Comparison of ENCODE assay signal across 23 mouse cellular contexts in the genomic region with DNA sequence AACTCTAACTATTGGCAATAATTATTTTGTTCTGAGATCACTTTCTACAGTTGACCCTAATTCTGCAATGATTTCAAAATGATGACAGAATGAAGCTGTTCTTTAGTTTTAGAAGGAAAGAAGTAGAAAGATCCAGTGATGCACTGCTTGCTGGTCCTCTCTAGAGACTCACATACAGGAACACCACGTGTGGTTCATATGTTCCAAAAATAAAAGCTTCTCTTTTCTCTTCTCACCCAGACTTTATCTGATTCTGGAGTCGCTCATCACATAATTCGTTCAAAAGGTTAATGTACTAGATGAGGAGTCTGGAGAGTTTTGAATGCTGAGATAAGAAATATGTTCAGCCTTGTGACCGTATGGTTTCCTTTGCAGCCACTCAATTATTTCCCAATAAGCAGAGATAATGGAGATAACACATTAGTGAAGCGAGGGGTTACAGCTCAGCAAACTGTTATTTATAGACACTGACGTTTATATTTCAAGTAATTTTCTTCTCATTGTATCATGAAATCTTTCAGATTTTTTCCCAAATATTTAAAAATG. TPM values are rescaled to one million over a fixed set of nuclear protein-coding genes. Genes with fewer than 3 reads are reported as not detected.
A peak's percentile ranks its signal among the peaks of the same experiment; 100 is the strongest.
DNase-seq lines count a peak whose midpoint lies in the region; ATAC-seq and TF ChIP-seq lines count a peak whose summit lies in the region.
"Had no signal": no experiment of that assay in that cellular context is flagged by ENCODE, and none has a peak within 500 bp of the region (broad histone marks: within the 10 kb centered on the region; RNA-seq: fewer than 3 reads in every experiment).

No protein-coding gene starts in this region.

- no peaks in the 10 kb centered on the region for H3K4me1 ChIP-seq in kidney, postnatal 0 days (replicated peaks; ENCODE audit: insufficient read depth, low read length)
- H3K4me1 ChIP-seq in lung, embryonic 16.5 days (replicated peaks; ENCODE audit: control insufficient read depth, insufficient read depth, low read length) = no peaks in the 10 kb centered on the region
- H3K4me1 ChIP-seq: embryonic facial prominence, embryonic 12.5 days; forebrain, embryonic 13.5 days; heart, embryonic 13.5 days; hindbrain, embryonic 12.5 days had no signal

- H3K9me3 ChIP-seq in kidney, postnatal 0 days (replicated peaks; ENCODE audit: low read length) = no peaks in the 10 kb centered on the region
- no peaks in the 10 kb centered on the region for H3K9me3 ChIP-seq in lung, embryonic 16.5 days (ENCODE audit: control insufficient read depth, low read length)
- H3K9me3 ChIP-seq: embryonic facial prominence, embryonic 12.5 days; forebrain, embryonic 13.5 days; heart, embryonic 13.5 days; hindbrain, embryonic 12.5 days had no signal

- TF ChIP-seq CTCF in kidney, postnatal 0 days (IDR thresholded peaks at IDR 0.05; ENCODE audit: low read depth) = no peak
- no peak for TF ChIP-seq CTCF in left cerebral cortex, adult 2 months (IDR thresholded peaks at IDR 0.05)

- H3K27me3 ChIP-seq in kidney, postnatal 0 days (ENCODE audit: insufficient read depth, low read length) = no peaks in the 10 kb centered on the region
- H3K27me3 ChIP-seq in lung, embryonic 16.5 days (ENCODE audit: control insufficient read depth, insufficient read depth, low read depth, low read length) = no peaks in the 10 kb centered on the region
- H3K27me3 ChIP-seq: embryonic facial prominence, embryonic 12.5 days; forebrain, embryonic 13.5 days; heart, embryonic 13.5 days; hindbrain, embryonic 12.5 days had no signal

- no peak overlapping the region for H3K9ac ChIP-seq in kidney, postnatal 0 days (ENCODE audit: low read depth, low read length)
- H3K9ac ChIP-seq in lung, embryonic 16.5 days (ENCODE audit: low read length) = no peak overlapping the region
- H3K9ac ChIP-seq: embryonic facial prominence, embryonic 12.5 days; forebrain, embryonic 13.5 days; forebrain, postnatal 0 days; heart, embryonic 13.5 days; hindbrain, embryonic 12.5 days had no signal

- 53% methylated on average over 6 of the region's 6 CpGs for WGBS in kidney, postnatal 0 days
- WGBS in lung, embryonic 16.5 days = 32% methylated on average over 6 of the region's 6 CpGs

- peak; percentile 5 for DNase-seq in kidney, postnatal 0 days (ENCODE audit: low spot score)
- DNase-seq in kidney, postnatal 14 days = no peak
- peak; percentile 33 for DNase-seq in MN1 (ENCODE audit: low spot score)
- DNase-seq in lung, postnatal 25 days (ENCODE audit: low spot score) = peak; percentile 40
- no peak for DNase-seq in thymus, postnatal 0 days (ENCODE audit: low spot score)
- no peak for DNase-seq in left cerebral cortex, adult 2 months (ENCODE audit: extremely low spot score in 1 of 2, low spot score in 2 of 2)
- DNase-seq: adrenal gland, adult 8-10 months; adrenal gland, postnatal 36 days; cerebellum, adult 2 months; cerebellum, postnatal 10 days; embryo, embryonic 11 days; forebrain, postnatal 0 days; gastrocnemius, adult 2 months; gastrocnemius, postnatal 25 days; heart, adult 11 months; heart, postnatal 4 days had no signal

- no peak overlapping the region for H3K4me2 ChIP-seq in kidney, postnatal 0 days (ENCODE audit: low read length)
- no peak overlapping the region for H3K4me2 ChIP-seq in lung, embryonic 16.5 days (ENCODE audit: low read depth, low read length)
- H3K4me2 ChIP-seq: embryonic facial prominence, embryonic 12.5 days; forebrain, embryonic 13.5 days; heart, embryonic 13.5 days; hindbrain, embryonic 12.5 days had no signal

- H3K4me3 ChIP-seq in kidney, postnatal 0 days (replicated peaks; ENCODE audit: low read depth, low read length) = no peak overlapping the region
- no peak overlapping the region for H3K4me3 ChIP-seq in lung, embryonic 16.5 days (ENCODE audit: low read length)
- no peak overlapping the region for H3K4me3 ChIP-seq in left cerebral cortex, adult 2 months
- H3K4me3 ChIP-seq: embryonic facial prominence, embryonic 12.5 days; forebrain, embryonic 13.5 days; gastrocnemius, adult 2 months; heart, embryonic 13.5 days; hindbrain, embryonic 12.5 days had no signal

- H3K36me3 ChIP-seq in kidney, postnatal 0 days (ENCODE audit: insufficient read depth, low read length) = no peaks in the 10 kb centered on the region
- no peaks in the 10 kb centered on the region for H3K36me3 ChIP-seq in lung, embryonic 16.5 days (ENCODE audit: control insufficient read depth, insufficient read depth, low read length)
- H3K36me3 ChIP-seq: embryonic facial prominence, embryonic 12.5 days; heart, embryonic 13.5 days; hindbrain, embryonic 12.5 days had no signal

- no peak overlapping the region for H3K27ac ChIP-seq in kidney, postnatal 0 days
- H3K27ac ChIP-seq in lung, embryonic 16.5 days (ENCODE audit: low read length) = no peak overlapping the region
- H3K27ac ChIP-seq in left cerebral cortex, adult 2 months = no peak overlapping the region
- H3K27ac ChIP-seq: embryonic facial prominence, embryonic 12.5 days; forebrain, embryonic 13.5 days; gastrocnemius, adult 2 months; heart, embryonic 13.5 days; hindbrain, embryonic 12.5 days had no signal

- intact Hi-C loops in left cerebral cortex, adult 2 months (cut with DNase I) = no loop called here

- ATAC-seq in kidney, postnatal 0 days (replicated peaks; ENCODE audit: low FRiP score, low read depth) = no peak
- ATAC-seq in lung, embryonic 16.5 days (ENCODE audit: low read depth) = peak; percentile 96
- no peak for ATAC-seq in inflammation-experienced regulatory T-cells, adult 6 months
- ATAC-seq: forebrain, embryonic 13.5 days; forebrain, postnatal 0 days; hindbrain, embryonic 16.5 days had no signal

RNA-seq across cellular contexts. Expression of gene 5730480H06Rik, which starts 12.6 kb away (rescaled TPM):
- 23.6 and 23.8 TPM in 2 replicates for polyA plus RNA-seq in kidney, postnatal 0 days (2015; fragmentation: Nextera tagmentation; extraction: Ambion mirVana)
- polyA plus RNA-seq in lung, embryonic 16.5 days (2015; fragmentation: Nextera tagmentation; extraction: Ambion mirVana) = 17.6 and 23.7 TPM in 2 replicates
- polyA plus RNA-seq in thymus, postnatal 0 days (2015; fragmentation: Nextera tagmentation; extraction: Ambion mirVana) = 20.6 and 22.3 TPM in 2 replicates
- polyA plus RNA-seq in inflammation-experienced regulatory T-cells, adult 6 months (2017; shearing (Covaris generic)) = 10 to 100 TPM; 11.0 to 15.0 (median 11.0) TPM
- 10 to 100 TPM; 17.3 to 18.2 TPM for total RNA-seq in left cerebral cortex, adult 2 months (2021)

Comparison
In these comparisons a context has a peak if more than half of its experiments do, and no peak if none do; other contexts are left out.
1. DNase-seq: peak in kidney, postnatal 0 days (single experiment), MN1 (single experiment) and lung, postnatal 25 days (single experiment); none in kidney, postnatal 14 days (single experiment), thymus, postnatal 0 days (single experiment) and left cerebral cortex, adult 2 months (0 of 2).